Mouse (Mus musculus): ENCODE data around the gene Dync1i1.

Gene Dync1i1

DNA sequence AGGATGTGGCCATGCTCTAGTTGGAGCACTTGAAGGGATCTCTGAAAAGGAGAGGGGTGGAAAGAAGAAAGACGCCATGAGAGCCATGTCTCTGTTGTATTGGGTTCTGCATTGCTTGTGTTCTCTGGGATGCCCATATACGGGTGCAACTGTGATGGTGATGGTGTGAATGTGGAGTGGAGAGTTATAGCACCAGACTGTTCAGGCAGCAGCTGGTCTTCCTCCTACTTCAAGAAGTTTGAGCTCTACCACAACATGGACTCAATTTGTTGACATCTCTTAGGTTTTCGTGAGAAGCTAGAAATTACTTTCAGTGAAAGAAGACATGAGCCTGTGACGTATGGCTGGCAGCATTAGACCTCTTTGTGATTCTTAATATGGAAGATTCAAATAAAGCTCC lies 44.8 kb downstream of the Dync1i1 start:
- DNase-seq (ENCODE audit: low spot score in 2 of 2), result peak in 1 of 2 experiments; percentile 19

GRCm38 (mm10) chr6:5775461-5775860 lies 50.0 kb downstream of the Dync1i1 start:
- DNase-seq (ENCODE audit: low spot score in 2 of 2), result no peak

DNA sequence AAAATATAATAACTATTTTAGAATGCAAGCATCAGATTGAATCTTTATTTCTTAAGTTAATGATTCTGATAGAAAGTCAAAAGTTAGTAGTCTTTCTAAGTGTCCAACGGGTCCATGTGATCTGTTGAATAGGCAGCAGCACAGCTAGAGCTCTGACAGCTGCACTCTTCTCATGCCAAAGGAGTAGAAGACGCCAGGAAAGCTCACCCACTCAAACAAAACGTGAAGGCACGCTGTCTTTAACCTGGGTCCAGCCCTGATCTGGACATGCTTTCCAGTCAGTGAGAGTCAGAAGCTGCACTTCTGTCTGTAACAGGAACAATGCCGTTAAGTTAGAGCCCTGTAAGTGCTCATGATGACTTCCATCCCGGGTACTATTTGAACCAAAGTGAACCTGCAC lies 56.3 kb downstream of the Dync1i1 start:
- DNase-seq (ENCODE audit: low spot score in 2 of 2), result no peak

DNA sequence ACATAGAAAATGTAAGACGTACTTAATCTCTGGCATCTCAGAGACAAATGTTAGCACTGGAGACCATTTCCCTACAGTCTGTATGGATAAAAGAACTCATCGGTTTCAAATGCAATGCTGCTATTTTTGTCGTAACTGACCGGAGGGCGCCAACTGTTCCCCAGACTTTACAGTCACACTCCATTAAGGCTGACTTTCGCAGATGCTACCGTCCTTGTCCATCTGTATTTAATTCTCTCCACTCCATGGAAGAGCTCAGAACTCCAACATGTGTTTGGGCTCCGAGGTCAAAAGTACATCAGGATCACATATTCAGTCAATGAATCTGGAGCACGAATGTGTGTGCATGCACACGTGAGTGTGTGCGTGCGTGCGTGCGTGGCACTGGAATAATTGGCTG lies 58.4 kb downstream of the Dync1i1 start:
- no peak for DNase-seq (ENCODE audit: low spot score in 2 of 2)

DNA sequence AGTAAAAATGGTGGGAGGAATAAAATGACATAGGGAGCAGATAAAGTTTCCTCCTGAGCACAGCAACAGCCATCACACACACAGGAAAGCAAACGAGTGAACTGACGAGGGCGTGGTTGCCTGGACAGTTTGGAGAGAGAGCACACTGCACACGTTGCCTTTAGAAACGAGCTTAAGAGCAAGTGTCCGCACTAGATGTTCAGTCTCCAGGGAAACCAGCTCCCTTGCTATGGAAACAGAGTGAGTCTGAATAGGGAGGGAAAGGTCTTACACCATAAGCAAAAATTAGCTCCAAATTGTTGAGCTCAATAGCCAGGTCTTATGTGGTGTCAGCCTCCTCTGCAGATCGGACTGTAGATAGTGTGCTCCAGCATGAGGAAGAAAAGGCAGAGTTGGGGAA lies 65.2 kb downstream of the Dync1i1 start:
- no peak for DNase-seq (ENCODE audit: low spot score in 2 of 2)

GRCm38 (mm10) chr6:5794106-5794753 lies 68.8 kb downstream of the Dync1i1 start:
- DNase-seq (ENCODE audit: low spot score in 2 of 2), result peak in 1 of 2 experiments; percentile 26

GRCm38 (mm10) chr6:5795314-5795713 lies 69.9 kb downstream of the Dync1i1 start:
- no peak for DNase-seq (ENCODE audit: low spot score in 2 of 2)

- DNase-seq (ENCODE audit: low spot score in 2 of 2), result peak in 1 of 2 experiments; percentile 15
These were observed 76.8 kb downstream of the Dync1i1 start for GRCm38 (mm10) chr6:5802124-5802839.

- no peak for DNase-seq (ENCODE audit: low spot score in 2 of 2)
These were observed 77.5 kb downstream of the Dync1i1 start for GRCm38 (mm10) chr6:5802840-5803491.

- no peak for DNase-seq (ENCODE audit: low spot score in 2 of 2)
These were observed 82.6 kb downstream of the Dync1i1 start for GRCm38 (mm10) chr6:5808008-5808421.

DNA sequence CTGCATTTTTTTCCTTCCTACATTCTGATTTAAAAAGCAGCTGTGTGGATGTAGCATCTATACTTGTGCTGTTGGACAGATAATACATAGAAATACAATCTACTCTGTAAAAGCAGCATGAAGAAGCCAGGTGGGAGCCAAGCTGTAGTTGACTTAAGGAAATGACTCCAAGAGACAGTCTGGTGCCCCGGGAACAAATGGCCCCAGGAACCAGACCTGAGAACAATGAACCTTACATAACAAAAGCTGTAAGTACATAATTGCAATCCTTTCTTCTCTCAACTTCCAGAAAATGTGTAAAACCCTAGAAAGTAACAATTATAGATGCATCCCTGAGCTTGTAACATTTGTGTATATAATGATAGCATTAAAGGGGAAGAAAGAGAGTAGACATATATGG lies 86.6 kb downstream of the Dync1i1 start:
- no peak for DNase-seq (ENCODE audit: low spot score in 2 of 2)

GRCm38 (mm10) chr6:5819674-5820073 lies 94.2 kb downstream of the Dync1i1 start:
- no peak for DNase-seq (ENCODE audit: low spot score in 2 of 2)

GRCm38 (mm10) chr6:5825461-5825860 lies 100.0 kb downstream of the Dync1i1 start:
- DNase-seq (ENCODE audit: low spot score in 2 of 2), result no peak

GRCm38 (mm10) chr6:5827064-5827463 lies 101.6 kb downstream of the Dync1i1 start:
- DNase-seq (ENCODE audit: low spot score in 2 of 2), result no peak

DNA sequence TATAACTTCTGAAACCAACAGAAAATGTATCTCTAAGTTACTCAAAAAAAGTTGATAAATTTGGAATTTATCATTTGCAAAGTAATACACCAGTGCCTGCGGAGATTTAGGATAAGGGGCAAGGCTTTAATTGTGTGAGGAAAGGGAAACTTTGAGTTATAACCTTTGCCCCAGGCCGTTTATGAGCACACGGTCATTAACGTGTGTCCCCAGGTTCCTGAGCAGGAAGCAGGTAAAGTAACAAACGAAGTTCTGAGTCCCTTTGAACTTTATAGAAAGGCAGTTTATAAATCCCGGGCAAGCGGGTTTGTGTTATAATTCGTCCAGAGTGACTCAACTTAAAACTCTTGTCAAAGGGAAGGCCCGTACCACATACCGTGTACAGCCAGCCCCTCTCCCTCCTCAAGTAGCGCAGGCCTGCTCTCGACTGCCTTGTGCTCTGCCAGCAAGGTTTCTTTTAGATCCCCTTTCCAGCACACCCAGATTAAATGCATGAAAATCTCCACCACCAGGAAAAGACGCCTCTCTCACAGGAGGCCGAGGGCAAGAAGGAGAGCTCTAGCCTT lies 103.1 kb downstream of the Dync1i1 start:
- DNase-seq (ENCODE audit: low spot score in 2 of 2), result no peak

- no peak for DNase-seq (ENCODE audit: low spot score in 2 of 2)
These were observed 103.7 kb downstream of the Dync1i1 start for GRCm38 (mm10) chr6:5829148-5829547.

GRCm38 (mm10) chr6:5830717-5831116 lies 105.3 kb downstream of the Dync1i1 start:
- DNase-seq (ENCODE audit: low spot score in 2 of 2), result no peak

GRCm38 (mm10) chr6:5831233-5831632 lies 105.8 kb downstream of the Dync1i1 start:
- DNase-seq (ENCODE audit: low spot score in 2 of 2), result no peak

DNA sequence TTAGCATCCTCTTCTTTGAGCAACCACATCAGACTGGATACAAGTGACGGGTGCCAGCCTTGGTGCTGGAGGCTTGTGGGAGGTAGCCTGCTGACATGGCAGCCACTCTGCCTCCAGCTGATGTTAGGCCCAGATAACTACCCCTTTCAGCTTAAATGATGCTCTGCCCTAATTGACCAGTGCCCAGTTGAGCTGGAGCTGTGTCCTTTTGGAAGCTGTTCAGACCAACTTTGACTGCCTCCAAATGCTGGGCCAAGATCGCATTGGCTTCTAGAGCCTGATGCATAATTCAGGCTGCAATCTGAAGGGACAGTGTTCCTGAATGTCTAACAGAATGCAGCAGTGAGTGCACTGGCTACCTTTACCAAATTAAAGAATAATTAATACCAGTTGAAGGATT lies 107.4 kb downstream of the Dync1i1 start:
- peak in 1 of 2 experiments; percentile 16 for DNase-seq (ENCODE audit: low spot score in 2 of 2)

- DNase-seq (ENCODE audit: low spot score in 2 of 2), result no peak
These were observed 117.0 kb downstream of the Dync1i1 start for GRCm38 (mm10) chr6:5842466-5842865.

- no peak for DNase-seq (ENCODE audit: low spot score in 2 of 2)
These were observed 120.7 kb downstream of the Dync1i1 start for GRCm38 (mm10) chr6:5846154-5846553.

DNA sequence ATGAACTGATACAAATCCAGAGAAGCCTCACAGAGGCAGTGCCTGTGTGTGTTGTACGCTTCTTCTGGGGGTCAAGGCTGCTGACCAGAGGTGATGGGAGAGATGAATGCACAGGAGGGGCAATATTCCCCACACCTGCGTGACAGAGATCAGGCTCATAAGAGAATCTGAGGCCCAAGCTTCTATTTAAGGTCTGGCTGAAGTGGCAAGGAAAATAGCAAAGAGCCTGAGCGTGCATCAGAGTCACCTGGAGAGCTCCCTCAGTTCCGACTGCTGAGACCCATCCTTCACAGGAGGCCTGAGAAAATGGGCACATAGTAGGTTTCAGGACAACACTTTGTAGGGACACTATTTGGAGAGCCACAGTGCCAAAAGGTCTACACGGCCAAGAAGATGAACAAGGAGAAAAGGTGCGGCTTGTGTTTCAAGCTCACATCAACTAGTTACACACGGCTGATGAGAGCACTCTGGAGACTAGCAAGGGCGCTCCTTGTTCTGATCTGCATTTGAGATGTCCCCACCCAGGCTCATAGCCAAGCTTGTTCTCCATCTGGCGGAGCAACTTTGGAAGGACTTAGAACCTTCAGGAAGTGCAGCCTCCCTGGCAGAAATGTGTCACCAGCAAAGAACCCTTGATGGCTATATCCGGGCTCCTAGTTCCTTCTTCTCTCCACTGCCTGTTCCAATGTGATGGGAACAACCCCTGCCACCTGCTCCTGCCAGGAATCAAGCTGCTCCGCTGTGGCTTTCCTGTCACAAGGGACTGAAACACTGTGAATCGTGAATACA lies 128.8 kb downstream of the Dync1i1 start:
- DNase-seq (ENCODE audit: low spot score in 2 of 2), result peak in 1 of 2 experiments; percentile 7

All from frontal cortex, postnatal 36 days (tissue).